ENCODE assay signal across 25 mouse cellular contexts in the genomic region with DNA sequence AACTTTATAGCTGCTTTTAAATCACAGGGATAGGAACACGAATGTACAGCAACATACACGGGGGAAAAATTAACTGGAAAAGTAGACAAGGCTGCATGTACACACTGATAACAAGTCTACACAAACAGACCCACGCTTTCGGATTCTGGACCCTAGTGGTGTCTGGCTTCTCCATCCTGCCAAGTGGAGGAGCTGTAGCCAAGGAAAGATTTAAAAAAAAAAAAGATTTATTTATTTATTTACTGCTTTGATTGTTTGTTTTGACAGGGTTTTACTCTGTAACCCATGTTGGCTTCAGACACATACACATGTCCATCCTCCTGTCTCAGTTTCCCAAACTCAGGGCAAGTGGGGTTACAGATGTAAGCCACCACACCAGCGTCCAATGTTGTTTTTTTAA. TPM values are rescaled to one million over a fixed set of nuclear protein-coding genes. Genes with fewer than 3 reads are reported as not detected.
"Had no signal": no experiment of that assay in that cellular context is flagged by ENCODE, and none has a peak within 500 bp of the region (broad histone marks: within the 10 kb centered on the region; RNA-seq: fewer than 3 reads in every experiment).

No protein-coding gene starts in this region.

- DNase-seq: kidney, adult 11 months; kidney, adult 9 months; kidney, postnatal 14 days; left cerebral cortex, postnatal 4 days; liver, embryonic 13.5 days; retina, postnatal 1 day; right cerebral cortex, postnatal 25 days; thymus, postnatal 25 days had no signal

- H3K27ac ChIP-seq: limb, embryonic 13.5 days; liver, embryonic 13.5 days; midbrain, embryonic 10.5 days; midbrain, embryonic 13.5 days; neural tube, embryonic 13.5 days; stomach, postnatal 0 days had no signal

- H3K36me3 ChIP-seq: limb, embryonic 13.5 days; liver, embryonic 13.5 days; midbrain, embryonic 10.5 days; midbrain, embryonic 13.5 days; neural tube, embryonic 13.5 days had no signal

- H3K4me3 ChIP-seq: limb, embryonic 13.5 days; liver, embryonic 13.5 days; megakaryocyte, embryonic 14.5 days; midbrain, embryonic 10.5 days; midbrain, embryonic 13.5 days; myocyte; neural tube, embryonic 13.5 days had no signal

- H3K4me2 ChIP-seq: limb, embryonic 13.5 days; liver, embryonic 13.5 days; midbrain, embryonic 13.5 days; neural tube, embryonic 13.5 days had no signal

- H3K9ac ChIP-seq: limb, embryonic 13.5 days; liver, embryonic 13.5 days; midbrain, embryonic 13.5 days; neural tube, embryonic 13.5 days had no signal

- H3K4me1 ChIP-seq: limb, embryonic 13.5 days; liver, embryonic 13.5 days; midbrain, embryonic 10.5 days; midbrain, embryonic 13.5 days; neural tube, embryonic 13.5 days had no signal

- H3K9me3 ChIP-seq: limb, embryonic 13.5 days; liver, embryonic 13.5 days; megakaryocyte, embryonic 14.5 days; midbrain, embryonic 10.5 days; midbrain, embryonic 13.5 days; neural tube, embryonic 13.5 days had no signal

- H3K27me3 ChIP-seq: limb, embryonic 13.5 days; liver, embryonic 13.5 days; midbrain, embryonic 13.5 days; neural tube, embryonic 13.5 days had no signal

- ATAC-seq: midbrain, embryonic 13.5 days; midbrain, embryonic 16.5 days had no signal

RNA-seq across cellular contexts. Expression of a gene that starts 5.8 kb away (rescaled TPM):
- total RNA-seq: layer of hippocampus, postnatal 10 days; left cerebral cortex, postnatal 14 days; left cerebral cortex, postnatal 4 days; liver, adult 2 months; monocyte, adult 5-6 weeks had no signal
- polyA plus RNA-seq: intestine, embryonic 14.5 days; limb, embryonic 13.5 days; liver, adult 2 months; liver, embryonic 13.5 days; liver, embryonic 16.5 days; lung, embryonic 16.5 days; midbrain, embryonic 10.5 days; midbrain, embryonic 13.5 days; myocyte; neural tube, embryonic 13.5 days; stomach, embryonic 14.5 days; stomach, postnatal 0 days had no signal

RNA-seq across cellular contexts. Expression of a gene that starts 7.1 kb away (rescaled TPM):
- total RNA-seq: left cerebral cortex, postnatal 14 days had no signal
- polyA plus RNA-seq: myocyte had no signal

RNA-seq across cellular contexts. Expression of a gene that starts 31.0 kb away (rescaled TPM):
- total RNA-seq: liver, adult 2 months; monocyte, adult 5-6 weeks; neutrophil, adult 5-6 weeks had no signal
- polyA plus RNA-seq: liver, adult 2 months had no signal

RNA-seq across cellular contexts. Expression of a gene that starts 45.7 kb away (rescaled TPM):
- total RNA-seq: left cerebral cortex, postnatal 4 days had no signal
- polyA plus RNA-seq: midbrain, embryonic 16.5 days; neural tube, embryonic 13.5 days; stomach, embryonic 14.5 days had no signal
